Mouse (Mus musculus) liver, postnatal 0 days (tissue): ENCODE data around the gene Selenom. TPM values are rescaled to one million over a fixed set of nuclear protein-coding genes. Genes with fewer than 3 reads are reported as not detected.

Experiments used
- ATAC-seq: fragments of 200-750 bp; cut with Nextera tagmentation; 2 replicates; pipeline ENCODE4 v1.8.0; 2017; ENCODE audit warnings: mild to moderate bottlenecking, moderate library complexity
- DNase-seq: peaks from one replicate; pipeline ENCODE4 v3.0.0-alpha.2; 2016
- H3K27ac ChIP-seq: fragments of 300-500 bp; sonication (generic); 2 replicates; pipeline ENCODE4 v1.5.1; 2014; ENCODE audit warnings: antibody characterized with exemption, moderate library complexity, mild to moderate bottlenecking, low read depth
- H3K27me3 ChIP-seq: fragments of 300-500 bp; sonication (generic); 2 replicates; pipeline ENCODE4 v1.6.1; 2014; ENCODE audit warnings: low read length, control low read depth, mixed read lengths; ENCODE audit not compliant: insufficient read depth
- H3K36me3 ChIP-seq: fragments of 300-500 bp; sonication (generic); replicated peaks from 2 replicates; pipeline ENCODE4 v1.6.1; 2014; ENCODE audit warnings: mild to moderate bottlenecking, control low read depth, low read length, moderate library complexity, mixed read lengths; ENCODE audit not compliant: insufficient read depth
- H3K4me1 ChIP-seq: fragments of 300-500 bp; sonication (generic); 2 replicates; pipeline ENCODE4 v1.6.1; 2014; ENCODE audit warnings: antibody characterized with exemption, mild to moderate bottlenecking, control low read depth; ENCODE audit not compliant: insufficient read depth
- H3K4me2 ChIP-seq: fragments of 300-500 bp; sonication (generic); 2 replicates; pipeline ENCODE4 v1.6.1; 2014; ENCODE audit warnings: low read depth, mild to moderate bottlenecking, low read length, moderate library complexity, mixed read lengths
- H3K4me3 ChIP-seq: fragments of 300-500 bp; sonication (generic); 2 replicates; pipeline ENCODE4 v1.5.1; 2014; ENCODE audit warnings: low read depth, low read length
- H3K9ac ChIP-seq: fragments of 300-500 bp; sonication (generic); replicated peaks from 2 replicates; pipeline ENCODE4 v1.6.1; 2014; ENCODE audit warnings: mild to moderate bottlenecking, moderate library complexity
- H3K9me3 ChIP-seq: fragments of 300-500 bp; sonication (generic); 2 replicates; pipeline ENCODE4 v1.6.1; 2016; ENCODE audit warnings: mild to moderate bottlenecking, control low read depth, low read length, mixed read lengths
- CTCF ChIP-seq: sonication (generic); IDR thresholded peaks from 2 replicates; pipeline ENCODE4 v1.5.1; 2016; ENCODE audit warnings: antibody characterized with exemption, low read depth
- EP300 ChIP-seq: IDR thresholded peaks from 2 replicates; pipeline ENCODE4 v1.6.1; 2016; ENCODE audit warnings: antibody characterized with exemption, low read depth, mild to moderate bottlenecking
- WGBS: fragments of 180-500 bp; shearing (Covaris S2); extraction: QIAGEN DNeasy Blood & Tissue Kit; methylation state at CpG from one replicate; pipeline ENCODE4 v1.1.7; 2014; ENCODE audit not compliant: insufficient replicate concordance; 5-methylcytosine and 5-hydroxymethylcytosine counted together
- polyA plus RNA-seq: library from polyadenylated mRNA; unstranded; fragments of >200 nt; fragmentation: Nextera tagmentation; extraction: Ambion mirVana; gene quantifications from 2 replicates; pipeline ENCODE4 v1.2.1, GENCODE M21; 2015

The Selenom gene
- polyA plus RNA-seq, 1 experiment from 2014 or later = 9.9 TPM

- 52% methylated on average over 3 of the region's 3 CpGs for WGBS
- ATAC-seq = no peak
- Histone ChIP-seq H3K4me1 (peaks cover 6% of the 10 kb centered on the region), H3K36me3 (no peaks in the 10 kb centered on the region), H3K4me2 (no peak overlapping the region), H3K27me3 (no peaks in the 10 kb centered on the region), H3K9me3 (peaks cover 4% of the 10 kb centered on the region), H3K27ac (no peak overlapping the region), H3K4me3 (no peak overlapping the region), H3K9ac (no peak overlapping the region)
- DNase-seq = no peak
- TF ChIP-seq CTCF = no peak
- no peak for TF ChIP-seq EP300
These were observed 34.2 kb downstream of the Selenom start for GRCm38 (mm10) chr11:3548564-3549295.

- H3K36me3 ChIP-seq = no peaks in the 10 kb centered on the region
- H3K9me3 ChIP-seq = no peaks in the 10 kb centered on the region; the same call in 1 of the 2 replicates
- no peak overlapping the region for H3K27ac ChIP-seq
- WGBS = 80% methylated on average over 5 of the region's 5 CpGs
- H3K4me3 ChIP-seq = no peak overlapping the region
- no peak for DNase-seq
- H3K4me2 ChIP-seq = no peak overlapping the region
- ATAC-seq = no peak
- TF ChIP-seq CTCF (no peak), EP300 (no peak)
- H3K27me3 ChIP-seq = no peaks in the 10 kb centered on the region
- peaks cover 6% of the 10 kb centered on the region for H3K4me1 ChIP-seq
- H3K9ac ChIP-seq = no peak overlapping the region
These were observed 35.3 kb downstream of the Selenom start for GRCm38 (mm10) chr11:3549791-3550190.

GRCm38 (mm10) chr11:3554976-3555375 lies 40.5 kb downstream of the Selenom start:
- no peak for DNase-seq
- H3K4me3 ChIP-seq = no peak overlapping the region
- no peaks in the 10 kb centered on the region for H3K36me3 ChIP-seq

GRCm38 (mm10) chr11:3557852-3558251 lies 43.4 kb downstream of the Selenom start:
- Histone ChIP-seq H3K36me3 (no peaks in the 10 kb centered on the region), H3K9me3 (0 out of 2 replicates have a peak, but pooled peaks cover 2% of the 10 kb centered on the region), H3K27ac (no peak overlapping the region), H3K4me3 (no peak overlapping the region), H3K4me2 (no peak overlapping the region), H3K27me3 (no peaks in the 10 kb centered on the region), H3K9ac (no peak overlapping the region), H3K4me1 (no peaks in the 10 kb centered on the region)
- TF ChIP-seq EP300 = no peak
- TF ChIP-seq CTCF = no peak
- ATAC-seq (no peak), DNase-seq (no peak)
- whole genome bisulfite sequencing = 46% methylated on average over 3 of the region's 3 CpGs

More at GRCm38 (mm10) chr11:3554976-3555375, 40.5 kb downstream of the Selenom start:
- H3K4me1 ChIP-seq = no peaks in the 10 kb centered on the region
- H3K27me3 ChIP-seq = no peaks in the 10 kb centered on the region
- H3K9me3 ChIP-seq = 0 out of 2 replicates have a peak, but pooled peaks cover 2% of the 10 kb centered on the region
- H3K27ac ChIP-seq = no peak overlapping the region
- TF ChIP-seq EP300 (no peak), CTCF (no peak)
- no peak for ATAC-seq
- H3K9ac ChIP-seq = no peak overlapping the region
- WGBS = 78% methylated on average over 4 of the region's 4 CpGs
- no peak overlapping the region for H3K4me2 ChIP-seq

GRCm38 (mm10) chr11:3560202-3560601 lies 45.7 kb downstream of the Selenom start:
- Histone ChIP-seq H3K27me3 (no peaks in the 10 kb centered on the region), H3K9ac (no peak overlapping the region), H3K4me1 (no peaks in the 10 kb centered on the region; the same call in none of the 2 replicates), H3K4me2 (no peak overlapping the region), H3K36me3 (no peaks in the 10 kb centered on the region), H3K9me3 (0 out of 2 replicates have a peak, but pooled peaks cover 2% of the 10 kb centered on the region), H3K27ac (no peak overlapping the region), H3K4me3 (no peak overlapping the region)
- WGBS = 61% methylated on average over 5 of the region's 5 CpGs
- no peak for TF ChIP-seq CTCF
- TF ChIP-seq EP300 = no peak
- DNase-seq (no peak), ATAC-seq (0 out of 2 replicates have a peak, but pooled peaks have one; percentile 17)

- WGBS = 85% methylated on average over 6 of the region's 6 CpGs
- no peak overlapping the region for H3K4me2 ChIP-seq
- no peaks in the 10 kb centered on the region for H3K9me3 ChIP-seq
- H3K9ac ChIP-seq = no peak overlapping the region
- ATAC-seq = no peak
- H3K36me3 ChIP-seq = no peaks in the 10 kb centered on the region
- no peak for TF ChIP-seq CTCF
- TF ChIP-seq EP300 = no peak
- H3K4me1 ChIP-seq = peaks cover 2% of the 10 kb centered on the region
- DNase-seq = no peak
- no peak overlapping the region for H3K4me3 ChIP-seq
- no peaks in the 10 kb centered on the region for H3K27me3 ChIP-seq
- no peak overlapping the region for H3K27ac ChIP-seq
These were observed 49.4 kb downstream of the Selenom start for GRCm38 (mm10) chr11:3563853-3564252.

- no peak overlapping the region for H3K9ac ChIP-seq
- DNase-seq (no peak), ATAC-seq (no peak)
- H3K4me2 ChIP-seq = no peak overlapping the region
- H3K27ac ChIP-seq = no peak overlapping the region
- no peaks in the 10 kb centered on the region for H3K27me3 ChIP-seq
- H3K9me3 ChIP-seq = no peaks in the 10 kb centered on the region
- TF ChIP-seq EP300 (no peak), CTCF (no peak)
- H3K36me3 ChIP-seq = no peaks in the 10 kb centered on the region
- peaks cover 2% of the 10 kb centered on the region for H3K4me1 ChIP-seq
- 73% methylated on average over 7 of the region's 7 CpGs for WGBS
- H3K4me3 ChIP-seq = no peak overlapping the region
These were observed 50.0 kb downstream of the Selenom start for GRCm38 (mm10) chr11:3564451-3564850.
